Mouse (Mus musculus) hindbrain, embryonic 10.5 days (tissue): Measurements from ENCODE around the gene Rln3. TPM values are rescaled to one million over a fixed set of nuclear protein-coding genes. Genes with fewer than 3 reads are reported as not detected.

ENCODE experiments used
- DNase-seq: peaks from one replicate; pipeline ENCODE4 v3.0.0-alpha.2; 2017; ENCODE audit warnings: low spot score
- H3K27ac ChIP-seq: fragments of 300-500 bp; sonication (generic); 2 replicates; pipeline ENCODE4 v1.5.1; 2016; ENCODE audit warnings: mild to moderate bottlenecking, moderate library complexity
- H3K27me3 ChIP-seq: fragments of 300-500 bp; sonication (generic); 2 replicates; pipeline ENCODE4 v1.6.1; 2016; ENCODE audit warnings: mild to moderate bottlenecking; ENCODE audit not compliant: poor library complexity, insufficient read depth, severe bottlenecking
- H3K36me3 ChIP-seq: fragments of 300-500 bp; sonication (generic); 2 replicates; pipeline ENCODE4 v1.6.1; 2016; ENCODE audit warnings: mild to moderate bottlenecking, moderate library complexity
- H3K4me1 ChIP-seq: fragments of 300-500 bp; sonication (generic); replicated peaks from 2 replicates; pipeline ENCODE4 v1.6.1; 2016; ENCODE audit warnings: mild to moderate bottlenecking
- H3K4me3 ChIP-seq: fragments of 300-500 bp; sonication (generic); 2 replicates; pipeline ENCODE4 v1.5.1; 2016; ENCODE audit warnings: mild to moderate bottlenecking, moderate library complexity
- H3K9me3 ChIP-seq: fragments of 300-500 bp; sonication (generic); 2 replicates; pipeline ENCODE4 v1.6.1; 2016; ENCODE audit warnings: mild to moderate bottlenecking, moderate library complexity
- WGBS: fragments of 180-500 bp; shearing (Covaris S2); methylation state at CpG from one replicate; pipeline ENCODE4 v1.1.7; 2016; 5-methylcytosine and 5-hydroxymethylcytosine counted together
- microRNA counts: library from miRNA; unstranded; fragments of <30 nt; microRNA quantifications from one replicate; lab custom pipeline; 2017
- polyA plus RNA-seq: library from polyadenylated mRNA; unstranded; fragments of >200 nt; fragmentation: Nextera tagmentation; extraction: Ambion mirVana; gene quantifications from 2 replicates; pipeline ENCODE4 v1.2.1, GENCODE M21; 2016

Rln3 gene
- polyA plus RNA-seq, 1 experiment from 2014 or later: 0.69 TPM

- Histone ChIP-seq H3K4me1 (peaks cover 40% of the 10 kb centered on the region), H3K36me3 (peaks cover 66% of the 10 kb centered on the region), H3K27ac (peak overlapping the region; percentile 95), H3K27me3 (peaks cover 42% of the 10 kb centered on the region), H3K9me3 (no peaks in the 10 kb centered on the region), H3K4me3 (peak overlapping the region; percentile 86)
- peak; percentile 87 for DNase-seq
- WGBS: under 1% methylated on average over 92 of the region's 103 CpGs
Measured at GRCm38 (mm10) chr8:83996567-83997505, 48.0 kb downstream of the Rln3 start.

DNA sequence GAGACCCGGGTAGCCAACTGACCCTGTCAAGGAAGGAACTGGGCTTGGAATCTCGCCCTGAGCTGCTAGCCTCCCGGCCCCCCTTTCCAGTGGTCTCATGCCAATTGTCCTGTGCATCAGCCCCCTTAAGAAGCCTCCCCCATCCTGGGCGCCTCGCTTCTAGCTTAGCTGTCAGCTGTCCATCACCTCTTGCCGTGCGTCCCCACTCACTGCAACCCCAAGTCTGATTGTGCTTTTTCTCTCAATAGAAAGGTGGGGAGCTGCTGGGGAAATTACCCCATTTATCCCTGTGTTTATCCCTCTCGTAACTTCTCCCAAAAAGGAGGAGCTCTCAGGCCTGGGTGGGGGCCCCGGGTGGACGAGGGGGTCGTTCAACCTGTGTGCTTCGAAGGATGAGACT lies 48.8 kb downstream of the Rln3 start:
- DNase-seq: no peak
- WGBS: 9% methylated on average over 12 of the region's 12 CpGs
- peaks cover 32% of the 10 kb centered on the region for H3K4me1 ChIP-seq
- H3K36me3 ChIP-seq: peaks cover 66% of the 10 kb centered on the region
- H3K4me3 ChIP-seq: peak overlapping the region; percentile 86
- H3K27me3 ChIP-seq: peaks cover 34% of the 10 kb centered on the region
- peak overlapping the region; percentile 95 for H3K27ac ChIP-seq
- no peaks in the 10 kb centered on the region for H3K9me3 ChIP-seq

- no peak overlapping the region for H3K27ac ChIP-seq
- H3K27me3 ChIP-seq: peaks cover 14% of the 10 kb centered on the region
- DNase-seq: no peak
- 89% methylated on average over 3 of the region's 3 CpGs for WGBS
- peaks cover 21% of the 10 kb centered on the region for H3K4me1 ChIP-seq
- H3K4me3 ChIP-seq: no peak overlapping the region
- no peaks in the 10 kb centered on the region for H3K9me3 ChIP-seq
- peaks cover 66% of the 10 kb centered on the region for H3K36me3 ChIP-seq
Measured at GRCm38 (mm10) chr8:83994030-83994429, 50.8 kb downstream of the Rln3 start.

MicroRNAs encoded within 50 kb of the gene (microRNA counts, 519-probe panel; counts per million panel counts)
- microRNA mmu-miR-1199 (lab: Ali Mortazavi, UCI) (1,255 counts per million, percentile 77 among the panel's probes with 10 or more counts), microRNA mmu-miR-709 (lab: Ali Mortazavi, UCI) (1,255 counts per million, percentile 77 among the panel's probes with 10 or more counts)

Other genes with a start within 250 kb of the Rln3 start
- gene Adgrl1, start 144.9 kb downstream of the Rln3 start, polyA plus RNA-seq: 10.9 and 15.4 TPM in 2 replicates
- 1.1 and 1.5 TPM in 2 replicates for gene Gm10644, start 89.8 kb downstream of the Rln3 start, polyA plus RNA-seq
- gene Asf1b, start 89.5 kb downstream of the Rln3 start, polyA plus RNA-seq: 99.1 and 112 TPM in 2 replicates
- gene Prkaca, start 72.0 kb downstream of the Rln3 start, polyA plus RNA-seq: 170 and 194 TPM in 2 replicates
- 7.6 and 9.5 TPM in 2 replicates for gene Samd1, start 47.3 kb downstream of the Rln3 start, polyA plus RNA-seq
- 0.52 and 0.54 TPM in 2 replicates for gene 1700067K01Rik, start 43.5 kb downstream of the Rln3 start, polyA plus RNA-seq
- 0.86 TPM in 1 of 2 replicates, not detected in the other for gene 2210011C24Rik, start 32.8 kb downstream of the Rln3 start, polyA plus RNA-seq
- 9.2 and 10.0 TPM in 2 replicates for gene Palm3, start 23.5 kb downstream of the Rln3 start, polyA plus RNA-seq
- 0.24 and 0.30 TPM in 2 replicates for gene Il27ra, start 2.4 kb downstream of the Rln3 start, polyA plus RNA-seq
- gene Gm10643, start 20.1 kb upstream of the Rln3 start, polyA plus RNA-seq: 1.5 and 1.8 TPM in 2 replicates
- gene Rfx1, start 21.8 kb upstream of the Rln3 start, polyA plus RNA-seq: 8.5 and 9.2 TPM in 2 replicates
- gene Dcaf15, start 59.8 kb upstream of the Rln3 start, polyA plus RNA-seq: 16.7 and 19.2 TPM in 2 replicates
- 0.13 TPM in 1 of 2 replicates, not detected in the other for gene Podnl1, start 81.0 kb upstream of the Rln3 start, polyA plus RNA-seq
- 18.2 and 19.0 TPM in 2 replicates for gene Cc2d1a, start 102.9 kb upstream of the Rln3 start, polyA plus RNA-seq
- gene 4930432K21Rik, start 103.0 kb upstream of the Rln3 start, polyA plus RNA-seq: 2.1 TPM in 2 replicates
- gene Nanos3, start 140.2 kb upstream of the Rln3 start, polyA plus RNA-seq: 2.5 and 6.8 TPM in 2 replicates
- 36.9 and 53.5 TPM in 2 replicates for gene Zswim4, start 192.1 kb upstream of the Rln3 start, polyA plus RNA-seq
- 386 TPM in 2 replicates for gene D8Ertd738e, start 204.7 kb upstream of the Rln3 start, polyA plus RNA-seq
- gene Mri1, start 212.3 kb upstream of the Rln3 start, polyA plus RNA-seq: 65.3 and 72.1 TPM in 2 replicates
- gene Ccdc130, start 225.4 kb upstream of the Rln3 start, polyA plus RNA-seq: 22.2 and 27.2 TPM in 2 replicates